Comparison of ENCODE assay signal across 8 mouse cellular contexts in the genomic region with DNA sequence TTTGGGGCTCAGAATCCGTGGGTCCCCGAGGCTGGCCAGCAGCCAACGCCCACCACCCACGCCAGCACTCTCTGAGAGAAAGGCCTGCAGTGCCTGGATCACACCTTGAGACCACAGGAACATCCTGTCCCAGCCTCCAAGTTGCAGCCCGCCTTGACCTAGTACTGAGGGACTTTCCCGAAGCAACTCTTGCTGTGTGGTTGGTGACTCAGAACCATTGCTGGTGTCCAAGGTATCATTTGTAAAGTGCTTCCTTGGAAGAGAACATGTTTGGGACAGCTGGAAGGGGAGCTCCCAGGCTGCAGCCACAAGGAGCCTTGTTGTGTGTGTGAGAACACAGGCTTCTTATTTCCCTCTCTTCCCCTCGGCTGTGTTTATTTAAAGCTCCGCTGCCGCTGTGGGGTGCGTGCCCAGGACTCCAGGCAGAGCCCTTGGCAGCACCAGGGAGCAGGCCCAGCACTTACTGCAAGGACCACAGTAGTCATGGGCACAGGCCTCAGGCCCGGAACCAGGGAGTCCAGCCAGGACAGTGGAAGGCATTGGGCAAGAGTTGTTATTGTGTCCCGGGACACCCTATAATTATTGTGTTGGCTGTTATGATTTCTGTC.
A peak's percentile ranks its signal among the peaks of the same experiment; 100 is the strongest.
DNase-seq lines count a peak whose midpoint lies in the region; ATAC-seq and TF ChIP-seq lines count a peak whose summit lies in the region.

No protein-coding gene starts in this region.

- TF ChIP-seq CTCF in Patski (IDR thresholded peaks at IDR 0.05): no peak

- peak; percentile 96 for ATAC-seq in Patski

- no peaks in the 10 kb centered on the region for H3K27me3 ChIP-seq in Patski

- DNase-seq in cerebellum, adult 11-12 months: peak; percentile 9
- no peak for DNase-seq in cerebellum, postnatal 4 days (ENCODE audit: low spot score in 2 of 2)
- peak; percentile 38 for DNase-seq in Patski (ENCODE audit: low read depth, low spot score)
- peak; percentile 71 to 77 for DNase-seq in gastrocnemius, adult 8-10 months (ENCODE audit: low spot score in 2 of 2)
- peak; percentile 5 to 29 for DNase-seq in left cerebral cortex, adult 8-10 months (ENCODE audit: low spot score in 2 of 2)
- DNase-seq in right cerebral cortex, postnatal 14 days: peak; percentile 10
- DNase-seq in embryo, embryonic 9.5 days (ENCODE audit: extremely low spot score): no peak
- DNase-seq in MN1 (ENCODE audit: low spot score): no peak

- in situ Hi-C loops in Patski (cut with MboI; ENCODE audit: low pct_unique_long_range_greater_than_20kb): no loop called here

- POLR2A ChIA-PET in Patski (lab: Charles Lee): no interaction called here

- CTCF ChIA-PET in Patski (lab: Charles Lee): interaction anchor here (0.8 kb wide), 1 partner anchor 14 kb away, joined by 3 read pairs; no protein-coding TSS in a partner anchor

Comparison
In these comparisons a context has a peak if more than half of its experiments do, and no peak if none do; other contexts are left out.
1. DNase-seq: peak in cerebellum, adult 11-12 months (single experiment), Patski (single experiment), gastrocnemius, adult 8-10 months (2 of 2), left cerebral cortex, adult 8-10 months (2 of 2) and right cerebral cortex, postnatal 14 days (single experiment); none in cerebellum, postnatal 4 days (0 of 2), embryo, embryonic 9.5 days (single experiment) and MN1 (single experiment).